Mouse (Mus musculus) limb, embryonic 13.5 days (tissue): ENCODE results near the gene Evi2a. TPM values are rescaled to one million over a fixed set of nuclear protein-coding genes. Genes with fewer than 3 reads are reported as not detected.

Experiments
- ATAC-seq: fragments of 200-750 bp; cut with Nextera tagmentation; 2 replicates; pipeline ENCODE4 v1.8.0; 2017; ENCODE audit warnings: low read depth, moderate number of reproducible peaks, moderate TSS enrichment; ENCODE audit not compliant: low FRiP score
- H3K27ac ChIP-seq: fragments of 300-500 bp; sonication (generic); 2 replicates; pipeline ENCODE4 v1.5.1; 2015; ENCODE audit warnings: inconsistent platforms, mild to moderate bottlenecking, moderate library complexity
- H3K27me3 ChIP-seq: fragments of 300-500 bp; sonication (generic); 2 replicates; pipeline ENCODE4 v1.6.1; 2015; ENCODE audit warnings: mild to moderate bottlenecking, inconsistent platforms
- H3K36me3 ChIP-seq: fragments of 300-500 bp; sonication (generic); 2 replicates; pipeline ENCODE4 v1.6.1; 2015; ENCODE audit warnings: inconsistent platforms, mild to moderate bottlenecking, moderate library complexity
- H3K4me1 ChIP-seq: fragments of 300-500 bp; sonication (generic); 2 replicates; pipeline ENCODE4 v1.6.1; 2015; ENCODE audit warnings: inconsistent platforms
- H3K4me2 ChIP-seq: fragments of 300-500 bp; sonication (generic); replicated peaks from 2 replicates; pipeline ENCODE4 v1.6.1; 2015; ENCODE audit warnings: inconsistent platforms, mild to moderate bottlenecking, moderate library complexity
- H3K4me3 ChIP-seq: fragments of 300-500 bp; sonication (generic); 2 replicates; pipeline ENCODE4 v1.5.1; 2015; ENCODE audit warnings: moderate library complexity, mild to moderate bottlenecking, inconsistent platforms
- H3K9ac ChIP-seq: fragments of 300-500 bp; sonication (generic); 2 replicates; pipeline ENCODE4 v1.6.1; 2015; ENCODE audit warnings: mild to moderate bottlenecking, inconsistent platforms
- H3K9me3 ChIP-seq: fragments of 300-500 bp; sonication (generic); 2 replicates; pipeline ENCODE4 v1.6.1; 2016; ENCODE audit warnings: inconsistent platforms
- WGBS: fragments of 180-500 bp; shearing (Covaris S2); methylation state at CpG from one replicate; pipeline ENCODE4 v1.1.7; 2015; 5-methylcytosine and 5-hydroxymethylcytosine counted together
- polyA plus RNA-seq: library from polyadenylated mRNA; unstranded; fragments of >200 nt; fragmentation: Nextera tagmentation; extraction: Ambion mirVana; gene quantifications from 2 replicates; pipeline ENCODE4 v1.2.1, GENCODE M21; 2015

Evi2a gene
- polyA plus RNA-seq, 1 experiment from 2014 or later = 4.0 TPM

GRCm38 (mm10) chr11:79522944-79523343, 7.5 kb downstream of the Evi2a start:
- Histone ChIP-seq H3K9ac (no peak overlapping the region), H3K27me3 (no peaks in the 10 kb centered on the region), H3K9me3 (no peaks in the 10 kb centered on the region), H3K36me3 (peaks cover 19% of the 10 kb centered on the region), H3K4me1 (no peaks in the 10 kb centered on the region), H3K4me3 (no peak overlapping the region), H3K27ac (no peak overlapping the region), H3K4me2 (no peak overlapping the region)
- ATAC-seq = no peak
- WGBS = 79% methylated on average over 1 of the region's 1 CpGs

GRCm38 (mm10) chr11:79521930-79522329, 8.5 kb downstream of the Evi2a start:
- Histone ChIP-seq H3K4me3 (no peak overlapping the region), H3K27me3 (no peaks in the 10 kb centered on the region), H3K9me3 (no peaks in the 10 kb centered on the region), H3K36me3 (peaks cover 14% of the 10 kb centered on the region), H3K9ac (no peak overlapping the region), H3K27ac (no peak overlapping the region), H3K4me2 (no peak overlapping the region), H3K4me1 (no peaks in the 10 kb centered on the region)
- no peak for ATAC-seq

GRCm38 (mm10) chr11:79520772-79521171, 9.6 kb downstream of the Evi2a start:
- H3K36me3 ChIP-seq = peaks cover 11% of the 10 kb centered on the region; the same call in 1 of the 2 replicates
- H3K4me2 ChIP-seq = no peak overlapping the region
- no peaks in the 10 kb centered on the region for H3K27me3 ChIP-seq
- no peak overlapping the region for H3K9ac ChIP-seq
- H3K4me1 ChIP-seq = no peaks in the 10 kb centered on the region
- no peak for ATAC-seq
- H3K9me3 ChIP-seq = no peaks in the 10 kb centered on the region
- no peak overlapping the region for H3K27ac ChIP-seq
- no peak overlapping the region for H3K4me3 ChIP-seq

- WGBS = 75% methylated on average over 1 of the region's 1 CpGs
- Histone ChIP-seq H3K4me1 (no peaks in the 10 kb centered on the region), H3K27me3 (no peaks in the 10 kb centered on the region), H3K9ac (no peak overlapping the region), H3K27ac (no peak overlapping the region), H3K4me3 (no peak overlapping the region), H3K9me3 (no peaks in the 10 kb centered on the region), H3K4me2 (no peak overlapping the region), H3K36me3 (peaks cover 5% of the 10 kb centered on the region; the same call in 1 of the 2 replicates)
- ATAC-seq = no peak
These were observed 10.5 kb downstream of the Evi2a start for GRCm38 (mm10) chr11:79519878-79520291.

GRCm38 (mm10) chr11:79519299-79519698, 11.1 kb downstream of the Evi2a start:
- H3K36me3 ChIP-seq = peaks cover 4% of the 10 kb centered on the region; the same call in 1 of the 2 replicates
- WGBS = 88% methylated on average over 6 of the region's 6 CpGs
- no peak for ATAC-seq

GRCm38 (mm10) chr11:79515798-79516197, 14.6 kb downstream of the Evi2a start:
- Histone ChIP-seq H3K27me3 (no peaks in the 10 kb centered on the region), H3K4me2 (no peak overlapping the region), H3K27ac (no peak overlapping the region), H3K4me3 (no peak overlapping the region), H3K9ac (no peak overlapping the region), H3K4me1 (no peaks in the 10 kb centered on the region), H3K9me3 (no peaks in the 10 kb centered on the region), H3K36me3 (no peaks in the 10 kb centered on the region)
- 96% methylated on average over 2 of the region's 2 CpGs for WGBS
- no peak for ATAC-seq

More at GRCm38 (mm10) chr11:79519299-79519698, 11.1 kb downstream of the Evi2a start:
- no peak overlapping the region for H3K9ac ChIP-seq
- H3K4me2 ChIP-seq = no peak overlapping the region
- no peak overlapping the region for H3K4me3 ChIP-seq
- no peaks in the 10 kb centered on the region for H3K4me1 ChIP-seq
- H3K27me3 ChIP-seq = no peaks in the 10 kb centered on the region
- H3K27ac ChIP-seq = no peak overlapping the region
- no peaks in the 10 kb centered on the region for H3K9me3 ChIP-seq

- ATAC-seq = no peak
- Histone ChIP-seq H3K27me3 (no peaks in the 10 kb centered on the region), H3K4me1 (no peaks in the 10 kb centered on the region), H3K4me2 (no peak overlapping the region), H3K27ac (no peak overlapping the region), H3K9ac (no peak overlapping the region), H3K9me3 (no peaks in the 10 kb centered on the region), H3K4me3 (no peak overlapping the region), H3K36me3 (no peaks in the 10 kb centered on the region)
- 68% methylated on average over 6 of the region's 6 CpGs for WGBS
These were observed 15.1 kb downstream of the Evi2a start for GRCm38 (mm10) chr11:79515331-79515730.

GRCm38 (mm10) chr11:79511970-79512369, 18.4 kb downstream of the Evi2a start:
- WGBS = 94% methylated on average over 3 of the region's 3 CpGs
- Histone ChIP-seq H3K27ac (no peak overlapping the region), H3K27me3 (no peaks in the 10 kb centered on the region), H3K4me3 (no peak overlapping the region), H3K36me3 (no peaks in the 10 kb centered on the region), H3K4me2 (no peak overlapping the region), H3K9me3 (no peaks in the 10 kb centered on the region), H3K4me1 (no peaks in the 10 kb centered on the region), H3K9ac (no peak overlapping the region)
- ATAC-seq = no peak

- Histone ChIP-seq H3K9ac (no peak overlapping the region), H3K27me3 (no peaks in the 10 kb centered on the region), H3K4me2 (no peak overlapping the region), H3K4me3 (no peak overlapping the region), H3K36me3 (no peaks in the 10 kb centered on the region), H3K4me1 (no peaks in the 10 kb centered on the region), H3K9me3 (no peaks in the 10 kb centered on the region), H3K27ac (no peak overlapping the region)
- WGBS = 84% methylated on average over 7 of the region's 7 CpGs
- no peak for ATAC-seq
These were observed 25.9 kb downstream of the Evi2a start for GRCm38 (mm10) chr11:79504506-79504905.

GRCm38 (mm10) chr11:79503845-79504244, 26.6 kb downstream of the Evi2a start, which contains the start of gene Omg:
Omg (minus strand) TSS chr11:79504084.
- Histone ChIP-seq H3K4me3 (no peak within 1 kb of the TSS), H3K36me3 (no peaks in the 10 kb centered on the region), H3K4me2 (no peak within 1 kb of the TSS), H3K27ac (no peak within 1 kb of the TSS), H3K27me3 (no peaks in the 10 kb centered on the region), H3K9me3 (no peaks in the 10 kb centered on the region), H3K4me1 (no peaks in the 10 kb centered on the region), H3K9ac (no peak within 1 kb of the TSS)
- ATAC-seq = no peak
- WGBS = 57% methylated on average over 8 of the region's 8 CpGs

GRCm38 (mm10) chr11:79502917-79503316, 27.5 kb downstream of the Evi2a start:
- H3K27me3 ChIP-seq = no peaks in the 10 kb centered on the region
- ATAC-seq = no peak
- H3K4me3 ChIP-seq = no peak overlapping the region
- no peak overlapping the region for H3K4me2 ChIP-seq
- H3K9me3 ChIP-seq = no peaks in the 10 kb centered on the region
- H3K36me3 ChIP-seq = no peaks in the 10 kb centered on the region
- 77% methylated on average over 2 of the region's 2 CpGs for WGBS
- no peaks in the 10 kb centered on the region for H3K4me1 ChIP-seq
- no peak overlapping the region for H3K9ac ChIP-seq
- no peak overlapping the region for H3K27ac ChIP-seq

GRCm38 (mm10) chr11:79494976-79495800, 35.2 kb downstream of the Evi2a start:
- Histone ChIP-seq H3K27ac (no peak overlapping the region), H3K9ac (no peak overlapping the region), H3K4me2 (no peak overlapping the region), H3K36me3 (peaks cover 11% of the 10 kb centered on the region), H3K27me3 (no peaks in the 10 kb centered on the region), H3K9me3 (no peaks in the 10 kb centered on the region), H3K4me1 (no peaks in the 10 kb centered on the region), H3K4me3 (no peak overlapping the region)
- no peak for ATAC-seq
- WGBS = 84% methylated on average over 10 of the region's 10 CpGs

GRCm38 (mm10) chr11:79484721-79485120, 45.7 kb downstream of the Evi2a start:
- no peak overlapping the region for H3K9ac ChIP-seq
- H3K4me2 ChIP-seq = no peak overlapping the region
- no peak for ATAC-seq
- H3K27ac ChIP-seq = no peak overlapping the region
- no peak overlapping the region for H3K4me3 ChIP-seq
- no peaks in the 10 kb centered on the region for H3K27me3 ChIP-seq
- H3K36me3 ChIP-seq = peaks cover 28% of the 10 kb centered on the region
- no peaks in the 10 kb centered on the region for H3K9me3 ChIP-seq
- no peaks in the 10 kb centered on the region for H3K4me1 ChIP-seq
